Mouse (Mus musculus) splenic B cell, adult 2 months (primary cell): Measurements from ENCODE around the gene Usf1.

Experiments
- DNase-seq: peaks from one replicate; pipeline ENCODE4 v3.0.0-alpha.2; 2011; ENCODE audit warnings: low read depth, low spot score
- H3K27me3 ChIP-seq: 2 replicates; pipeline ENCODE4 v1.6.1; 2012; ENCODE audit warnings: mild to moderate bottlenecking, low read length, moderate library complexity, mixed read lengths; ENCODE audit not compliant: control insufficient read depth, poor library complexity, insufficient read depth, severe bottlenecking
- H3K36me3 ChIP-seq: 2 replicates; pipeline ENCODE4 v1.6.1; 2012; ENCODE audit warnings: mild to moderate bottlenecking, low read length, moderate library complexity, mixed read lengths; ENCODE audit not compliant: control insufficient read depth, poor library complexity, insufficient read depth, severe bottlenecking

The Usf1 gene

DNA sequence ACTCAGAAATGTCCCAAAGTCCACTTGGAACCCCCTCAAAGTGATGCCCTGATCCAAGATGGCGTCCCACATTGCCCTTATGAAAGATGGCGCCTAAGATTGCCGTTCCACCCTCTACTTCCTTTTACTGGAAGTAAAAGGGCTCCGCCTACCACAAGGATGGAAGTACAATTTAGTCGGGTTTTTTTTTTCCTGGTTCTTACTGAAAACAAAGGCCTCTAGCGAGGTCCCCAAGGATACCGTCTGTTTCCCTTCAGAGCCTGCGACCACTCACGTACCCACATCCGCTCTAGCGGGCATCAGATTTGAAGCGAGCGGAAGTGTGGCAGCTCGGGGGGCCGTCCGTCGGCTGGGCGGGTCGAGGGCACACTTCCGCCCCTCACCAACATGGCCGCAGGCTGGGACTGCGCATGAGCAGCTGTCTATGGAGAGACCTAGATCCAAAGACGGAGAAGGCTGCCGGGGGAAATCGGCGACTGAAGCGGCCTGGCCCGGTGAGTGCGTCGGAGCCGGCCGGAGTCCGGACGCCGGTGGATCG, at the start of gene Usf1:
Gene Usf1, plus strand, starts transcription at position 367 of the 538 bp plus-strand sequence.
- no peaks in the 10 kb centered on the region for H3K27me3 ChIP-seq
- H3K36me3 ChIP-seq: peaks cover 18% of the 10 kb centered on the region
- peak; percentile 97 for DNase-seq

DNA sequence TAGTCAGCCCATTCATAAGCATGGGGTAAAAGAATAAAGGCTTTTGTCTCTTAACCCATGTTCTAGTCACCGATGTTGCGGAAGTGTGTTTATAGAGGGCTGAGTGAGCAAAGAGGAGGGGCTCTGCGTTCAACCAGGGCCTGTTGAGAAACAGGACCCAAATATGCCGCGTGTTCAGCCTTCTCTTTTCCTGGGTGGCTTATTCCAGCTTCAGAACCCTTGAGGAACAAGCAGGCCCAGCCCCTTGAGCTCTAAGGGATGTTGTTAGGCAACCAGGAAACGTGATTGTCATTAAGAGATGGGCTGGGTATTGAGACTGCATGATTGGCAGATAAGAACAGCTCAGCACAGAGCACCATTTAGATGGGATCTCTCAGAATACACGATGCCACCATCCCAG, 45.2 kb upstream of the Usf1 start:
- no peaks in the 10 kb centered on the region; the same call in 1 of the 2 replicates for H3K36me3 ChIP-seq
- H3K27me3 ChIP-seq: no peaks in the 10 kb centered on the region
- DNase-seq: no peak

DNA sequence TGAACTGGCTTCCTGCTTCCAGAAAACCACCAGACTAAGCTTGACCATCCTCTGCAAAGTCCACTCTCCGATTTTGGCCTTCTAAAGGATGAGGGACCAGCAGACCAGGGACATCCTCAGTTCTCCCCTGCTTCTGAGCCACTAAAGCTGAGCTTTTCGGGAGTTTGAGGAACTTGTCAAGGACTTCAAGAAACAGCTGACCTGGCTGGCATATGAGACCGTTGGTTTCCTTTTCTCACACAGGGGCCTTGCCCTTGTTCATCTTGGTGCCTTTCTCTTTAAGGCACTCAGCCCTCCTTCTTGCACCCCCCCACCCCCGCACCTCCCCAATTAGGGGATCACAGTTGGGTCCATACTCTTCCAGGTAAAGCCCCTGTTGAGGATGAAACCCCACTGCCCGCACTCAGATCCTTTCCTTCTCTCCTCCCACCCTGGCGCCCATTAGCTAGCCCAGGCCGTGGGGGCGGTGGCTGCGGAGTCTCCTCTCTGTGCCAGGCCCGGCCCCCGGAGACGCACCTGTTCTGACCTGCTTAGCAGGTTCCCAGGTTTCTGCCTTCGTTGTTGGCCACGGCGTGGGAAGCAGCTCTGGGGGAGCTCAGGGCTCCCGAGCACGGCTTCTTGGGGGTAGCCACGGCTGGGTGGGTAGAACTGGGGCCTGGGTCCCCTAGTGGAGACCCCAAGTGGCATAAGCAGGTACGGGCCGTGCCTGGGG, 41.1 kb upstream of the Usf1 start, which contains the start of gene Nectin4:
Gene Nectin4, plus strand, starts transcription at position 255 of the 712 bp plus-strand sequence.
- no peak for DNase-seq
- H3K27me3 ChIP-seq: no peaks in the 10 kb centered on the region
- H3K36me3 ChIP-seq: no peaks in the 10 kb centered on the region

DNA sequence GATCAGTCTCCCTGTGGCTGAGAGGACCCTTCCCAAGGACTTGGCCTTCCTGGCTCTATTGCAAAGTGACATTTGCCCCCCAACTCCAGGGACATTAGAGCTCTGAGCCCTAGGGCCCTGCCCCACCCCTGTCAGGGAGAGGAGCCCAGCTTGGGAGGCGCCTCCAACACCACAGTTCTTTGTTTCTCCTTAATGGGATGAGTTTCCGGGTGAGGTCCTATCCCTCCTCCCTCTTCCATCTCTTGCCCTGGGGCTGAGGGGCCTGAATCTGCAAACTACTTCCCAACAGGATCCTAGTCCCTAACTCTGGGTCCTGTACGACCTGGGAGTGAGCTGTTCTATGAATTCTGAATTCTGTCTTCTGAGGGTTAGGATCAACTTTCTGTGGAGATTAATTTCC, 38.2 kb upstream of the Usf1 start:
- Histone ChIP-seq H3K36me3 (no peaks in the 10 kb centered on the region), H3K27me3 (no peaks in the 10 kb centered on the region)
- DNase-seq: no peak

DNA sequence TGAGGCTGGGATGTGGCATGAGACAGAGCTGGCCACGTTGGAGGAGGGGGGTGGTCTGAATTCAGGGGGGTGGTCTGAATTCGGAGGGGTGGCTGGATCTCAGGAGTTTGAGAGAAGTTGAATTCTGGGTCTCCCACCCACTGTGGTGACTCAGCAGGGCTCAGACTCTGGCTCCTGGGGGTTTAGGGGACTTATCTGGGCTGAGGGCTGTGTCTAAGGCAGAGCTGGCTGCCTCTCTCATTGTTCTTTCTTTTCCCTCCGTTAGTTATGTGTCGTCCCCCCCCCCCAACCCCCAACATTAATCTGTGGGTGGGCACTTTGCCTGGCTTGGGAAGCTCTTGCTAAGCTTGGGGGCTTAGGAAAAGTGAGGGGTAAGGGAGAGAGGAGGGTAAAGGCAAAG, 37.2 kb upstream of the Usf1 start:
- no peaks in the 10 kb centered on the region for H3K27me3 ChIP-seq
- no peaks in the 10 kb centered on the region for H3K36me3 ChIP-seq
- DNase-seq: no peak

DNA sequence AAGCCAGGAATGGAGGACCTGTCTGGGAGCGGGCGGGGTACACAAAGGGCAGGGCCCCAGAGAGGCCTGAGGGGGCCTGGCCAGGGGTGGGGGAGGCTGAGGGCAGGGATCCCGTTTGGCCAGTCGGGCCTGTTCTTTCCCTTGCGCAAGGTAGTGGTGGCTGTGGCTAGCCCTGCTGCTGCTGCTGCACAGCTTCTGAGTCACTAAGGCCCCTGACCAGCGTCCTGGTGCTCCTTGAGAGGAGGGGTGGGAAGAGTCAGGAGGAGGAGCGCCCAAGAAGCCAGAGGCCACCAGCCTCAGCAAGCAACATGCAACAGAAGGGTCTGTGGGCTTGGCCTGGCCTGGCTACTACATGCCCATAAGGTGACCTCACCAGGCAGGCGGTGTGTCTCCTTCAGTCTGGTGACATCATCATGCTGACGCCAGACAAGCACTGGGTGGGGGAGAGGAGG, 35.4 kb upstream of the Usf1 start:
- Histone ChIP-seq H3K36me3 (no peaks in the 10 kb centered on the region), H3K27me3 (no peaks in the 10 kb centered on the region)
- no peak for DNase-seq

DNA sequence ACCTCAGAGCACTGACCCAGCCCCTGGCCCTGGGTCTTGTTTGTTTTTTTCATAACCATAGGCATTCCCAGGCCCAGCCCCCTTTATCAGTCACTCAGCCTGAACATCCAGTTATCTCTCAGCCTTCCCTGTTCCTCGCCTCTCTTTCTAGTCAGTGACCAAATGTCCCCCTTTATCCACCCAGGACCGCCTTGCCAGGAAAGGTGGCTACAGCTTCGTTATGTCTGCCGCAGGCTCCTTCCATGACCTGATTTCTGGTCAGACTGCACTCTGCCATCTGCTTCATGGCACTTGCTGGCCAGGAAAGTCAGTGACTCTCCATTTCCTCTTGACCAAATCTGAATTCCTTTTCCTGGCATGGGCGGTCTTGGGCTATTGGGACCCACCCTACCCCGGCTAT, 32.8 kb upstream of the Usf1 start:
- no peaks in the 10 kb centered on the region for H3K36me3 ChIP-seq
- no peaks in the 10 kb centered on the region for H3K27me3 ChIP-seq
- DNase-seq: no peak

DNA sequence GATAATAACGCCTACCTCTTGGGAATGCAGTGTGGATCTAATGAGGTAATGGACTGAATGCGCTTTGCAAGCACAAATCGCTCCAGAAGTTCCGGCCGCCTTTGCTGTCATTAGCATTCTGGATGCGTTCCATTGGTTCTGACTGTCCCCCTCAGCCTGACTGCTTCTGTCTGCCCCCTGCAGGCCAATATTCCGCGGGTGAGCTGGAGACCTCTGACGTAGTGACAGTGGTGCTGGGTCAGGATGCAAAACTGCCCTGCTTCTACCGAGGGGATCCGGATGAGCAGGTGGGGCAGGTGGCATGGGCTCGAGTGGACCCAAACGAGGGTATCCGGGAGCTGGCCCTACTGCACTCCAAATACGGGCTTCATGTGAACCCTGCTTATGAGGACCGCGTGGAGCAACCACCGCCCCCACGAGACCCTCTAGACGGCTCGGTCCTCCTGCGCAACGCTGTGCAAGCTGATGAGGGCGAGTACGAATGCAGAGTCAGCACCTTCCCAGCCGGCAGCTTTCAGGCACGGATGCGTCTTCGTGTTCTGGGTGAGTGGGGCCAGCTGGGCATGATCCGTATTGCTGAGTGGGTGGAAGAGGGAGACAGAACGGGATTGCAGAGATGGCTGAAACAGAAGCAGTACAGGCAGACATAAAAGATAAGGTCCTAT, 31.0 kb upstream of the Usf1 start:
- peak; percentile 83 for DNase-seq
- Histone ChIP-seq H3K36me3 (no peaks in the 10 kb centered on the region), H3K27me3 (no peaks in the 10 kb centered on the region)

DNA sequence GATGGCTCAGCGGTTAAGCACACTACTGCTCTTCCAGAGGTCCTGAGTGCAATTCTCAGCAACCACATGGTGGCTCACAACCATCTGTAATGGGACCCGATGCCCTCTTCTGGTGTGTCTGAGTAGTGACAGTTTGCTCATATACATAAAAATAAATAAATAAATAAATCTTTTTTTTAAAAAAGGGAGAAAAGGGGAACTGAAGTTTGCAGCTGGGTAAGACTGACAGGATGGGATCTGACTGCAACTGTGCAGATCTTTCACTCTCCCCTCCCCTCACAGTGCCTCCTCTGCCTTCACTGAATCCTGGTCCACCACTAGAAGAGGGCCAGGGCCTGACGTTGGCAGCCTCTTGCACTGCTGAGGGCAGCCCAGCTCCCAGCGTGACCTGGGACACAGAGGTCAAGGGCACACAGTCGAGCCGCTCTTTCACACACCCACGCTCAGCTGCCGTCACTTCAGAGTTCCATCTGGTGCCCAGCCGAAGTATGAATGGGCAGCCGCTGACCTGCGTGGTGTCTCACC, 29.0 kb upstream of the Usf1 start:
- H3K36me3 ChIP-seq: no peaks in the 10 kb centered on the region
- H3K27me3 ChIP-seq: no peaks in the 10 kb centered on the region
- DNase-seq: peak; percentile 61

DNA sequence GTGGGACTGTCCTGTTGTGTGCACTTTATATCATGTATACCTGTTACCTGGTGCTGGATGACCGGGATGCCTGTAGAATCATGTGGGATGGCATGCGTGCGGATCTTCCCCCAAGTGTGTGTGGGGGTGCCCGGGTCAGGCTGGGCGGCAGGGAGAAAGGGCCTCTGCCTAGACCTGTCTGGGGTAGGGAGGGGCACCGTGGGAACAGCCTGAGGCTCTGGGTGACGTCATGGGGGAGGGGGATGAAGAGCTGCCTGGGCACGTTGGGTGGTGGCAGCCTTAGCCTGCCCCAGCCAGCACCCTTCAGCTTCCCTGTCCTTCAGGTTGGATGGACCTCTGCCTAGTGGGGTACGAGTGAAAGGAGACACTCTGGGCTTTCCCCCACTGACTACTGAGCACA, 26.8 kb upstream of the Usf1 start:
- DNase-seq: no peak
- no peaks in the 10 kb centered on the region for H3K27me3 ChIP-seq
- no peaks in the 10 kb centered on the region for H3K36me3 ChIP-seq

DNA sequence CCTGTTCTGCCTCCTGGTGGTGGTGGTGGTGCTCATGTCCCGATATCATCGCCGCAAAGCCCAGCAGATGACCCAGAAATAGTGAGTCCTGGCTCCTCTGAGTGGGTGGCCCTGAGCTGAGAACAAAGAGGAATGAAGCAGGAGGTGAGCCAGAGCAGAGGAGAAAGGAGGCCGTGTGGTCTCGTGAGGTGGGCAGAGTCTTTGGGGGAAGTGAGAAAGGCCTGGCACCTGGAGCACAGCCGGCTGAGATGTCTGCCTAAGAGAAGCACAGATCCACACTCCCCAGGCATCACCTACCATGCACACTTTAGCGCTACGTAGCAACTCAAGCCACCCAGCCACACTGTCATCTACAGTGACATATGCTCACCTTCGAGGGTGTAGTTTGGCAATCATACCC, 25.9 kb upstream of the Usf1 start:
- H3K27me3 ChIP-seq: no peaks in the 10 kb centered on the region
- peak; percentile 54 for DNase-seq
- no peaks in the 10 kb centered on the region for H3K36me3 ChIP-seq

DNA sequence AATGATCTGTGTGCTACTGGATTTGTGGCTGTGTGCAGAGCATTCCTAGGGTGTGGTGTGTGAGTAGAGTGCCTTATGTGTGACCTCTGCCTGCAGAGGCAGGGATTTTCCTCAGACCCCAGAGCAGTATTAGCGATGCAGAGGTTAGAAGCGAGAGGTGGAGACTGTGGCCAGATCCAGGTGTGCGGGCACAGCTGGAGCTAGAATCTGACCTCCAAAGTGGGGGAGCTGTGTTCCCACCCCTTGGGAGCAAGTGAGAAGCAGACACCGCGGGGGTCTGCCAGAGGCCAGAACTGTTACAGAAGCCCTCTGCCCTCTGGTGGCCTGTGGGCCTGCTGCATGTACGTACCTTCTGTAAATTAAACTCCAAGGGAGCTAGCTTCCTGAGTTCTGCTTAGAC, 24.0 kb upstream of the Usf1 start:
- peak; percentile 58 for DNase-seq
- Histone ChIP-seq H3K27me3 (no peaks in the 10 kb centered on the region), H3K36me3 (peaks cover 4% of the 10 kb centered on the region; the same call in 1 of the 2 replicates)

DNA sequence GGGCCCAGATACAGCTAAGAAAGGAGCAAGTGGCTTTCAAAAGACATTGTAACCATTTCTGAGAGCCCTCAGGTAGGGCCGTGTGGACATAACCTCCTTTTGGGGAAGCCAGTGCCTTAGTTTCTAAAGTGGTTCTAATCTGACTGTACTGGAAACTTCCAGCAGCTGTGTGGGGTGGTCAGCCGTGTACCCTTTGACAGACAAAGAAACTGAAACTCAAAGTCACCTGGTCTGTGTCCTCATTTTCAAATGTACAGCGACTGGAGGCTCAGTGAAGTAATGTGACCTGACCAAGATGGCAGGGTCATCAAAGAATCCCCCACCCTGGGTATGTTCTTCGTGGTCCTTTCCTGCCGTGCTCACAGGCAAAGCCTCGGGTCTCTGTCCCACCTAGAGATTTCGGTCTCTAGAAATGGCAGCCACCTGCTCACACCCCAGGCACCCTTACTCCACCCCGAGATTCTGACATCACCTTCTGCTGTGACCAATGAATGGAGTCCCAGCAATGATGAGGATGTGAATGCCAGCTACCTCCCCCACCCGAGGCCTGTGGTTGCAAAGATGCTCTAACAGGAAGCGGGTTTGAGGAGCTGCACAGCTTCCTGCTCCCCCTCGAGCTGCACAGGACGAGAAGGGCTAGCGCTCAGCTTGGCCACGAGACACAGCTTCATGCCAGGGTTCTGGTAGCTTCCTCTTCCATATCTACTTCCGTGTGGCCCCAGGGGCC, 22.6 kb upstream of the Usf1 start, which contains the start of gene Arhgap30:
Gene Arhgap30, plus strand, starts transcription at position 579 of the 727 bp plus-strand sequence.
- H3K36me3 ChIP-seq: peaks cover 6% of the 10 kb centered on the region
- H3K27me3 ChIP-seq: no peaks in the 10 kb centered on the region
- peak; percentile 97 for DNase-seq

DNA sequence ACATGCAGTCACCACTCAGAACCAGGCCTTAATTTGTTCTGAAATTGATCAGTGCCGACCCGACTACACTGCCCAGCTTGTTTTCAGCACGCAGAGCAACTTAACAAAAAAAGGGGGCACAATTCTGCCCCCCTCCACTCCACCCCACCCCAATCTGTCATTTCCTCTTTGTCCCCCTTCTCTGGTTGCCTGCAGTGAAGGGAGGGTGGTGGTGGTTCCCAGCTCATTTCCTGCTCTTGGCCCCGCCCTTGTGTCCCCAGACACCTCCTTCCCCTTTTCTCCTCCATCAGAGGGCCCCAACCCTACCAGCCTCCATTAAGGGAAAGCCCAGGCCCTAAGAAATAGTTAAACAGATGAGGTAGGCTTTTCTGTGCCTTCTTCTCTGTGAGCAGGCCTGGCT, 21.0 kb upstream of the Usf1 start:
- H3K36me3 ChIP-seq: peaks cover 13% of the 10 kb centered on the region
- peak; percentile 94 for DNase-seq
- H3K27me3 ChIP-seq: no peaks in the 10 kb centered on the region
